Mouse (Mus musculus) forebrain, postnatal 0 days (tissue): ENCODE data around the gene Mettl25. TPM values are rescaled to one million over a fixed set of nuclear protein-coding genes. Genes with fewer than 3 reads are reported as not detected.

Experiments used
- ATAC-seq: fragments of 200-750 bp; cut with Nextera tagmentation; 2 replicates; pipeline ENCODE4 v1.8.0; 2017; ENCODE audit warnings: mild to moderate bottlenecking, moderate library complexity
- DNase-seq: peaks from one replicate; pipeline ENCODE4 v3.0.0-alpha.2; 2015
- H3K27ac ChIP-seq: fragments of 300-500 bp; sonication (generic); 2 replicates; pipeline ENCODE4 v1.5.1; 2014; ENCODE audit warnings: low read depth, mild to moderate bottlenecking, antibody characterized with exemption, low read length, moderate library complexity, mixed read lengths
- H3K27me3 ChIP-seq: fragments of 300-500 bp; sonication (generic); 2 replicates; pipeline ENCODE4 v1.6.1; 2014; ENCODE audit warnings: mild to moderate bottlenecking, low read length, mixed read lengths; ENCODE audit not compliant: insufficient read depth
- H3K36me3 ChIP-seq: fragments of 300-500 bp; sonication (generic); 2 replicates; pipeline ENCODE4 v1.6.1; 2014; ENCODE audit warnings: mild to moderate bottlenecking, moderate library complexity; ENCODE audit not compliant: insufficient read depth
- H3K4me1 ChIP-seq: fragments of 300-500 bp; sonication (generic); 2 replicates; pipeline ENCODE4 v1.6.1; 2014; ENCODE audit warnings: antibody characterized with exemption; ENCODE audit not compliant: insufficient read depth
- H3K4me2 ChIP-seq: fragments of 300-500 bp; sonication (generic); 2 replicates; pipeline ENCODE4 v1.6.1; 2014; ENCODE audit warnings: low read depth, mild to moderate bottlenecking, moderate library complexity
- H3K4me3 ChIP-seq: fragments of 300-500 bp; sonication (generic); 2 replicates; pipeline ENCODE4 v1.5.1; 2014; ENCODE audit warnings: low read depth, low read length, mixed read lengths
- H3K9ac ChIP-seq: fragments of 300-500 bp; sonication (generic); 2 replicates; pipeline ENCODE4 v1.6.1; 2014; ENCODE audit warnings: mild to moderate bottlenecking
- H3K9me3 ChIP-seq: fragments of 300-500 bp; sonication (generic); 2 replicates; pipeline ENCODE4 v1.6.1; 2016; ENCODE audit warnings: low read length
- CTCF ChIP-seq: sonication (generic); IDR thresholded peaks from 2 replicates; pipeline ENCODE4 v1.5.1; 2016; ENCODE audit warnings: antibody characterized with exemption, control low read depth, low read depth
- WGBS: fragments of 180-500 bp; shearing (Covaris S2); extraction: QIAGEN DNeasy Blood & Tissue Kit; methylation state at CpG from one replicate; pipeline ENCODE4 v1.1.7; 2014; 5-methylcytosine and 5-hydroxymethylcytosine counted together
- polyA plus RNA-seq: library from polyadenylated mRNA; unstranded; fragments of >200 nt; fragmentation: Nextera tagmentation; extraction: Ambion mirVana; gene quantifications from 2 replicates; pipeline ENCODE4 v1.2.1, GENCODE M21; 2015
- total RNA-seq: library from RNA; depleted of rRNA; stranded (reverse); fragments of >200 nt; gene quantifications from 2 replicates; pipeline ENCODE4 v1.2.3, GENCODE M21; 2014

The Mettl25 gene
- total and polyA plus RNA-seq, 2 experiments from 2014 or later, result 15.3 to 17.5 TPM

DNA sequence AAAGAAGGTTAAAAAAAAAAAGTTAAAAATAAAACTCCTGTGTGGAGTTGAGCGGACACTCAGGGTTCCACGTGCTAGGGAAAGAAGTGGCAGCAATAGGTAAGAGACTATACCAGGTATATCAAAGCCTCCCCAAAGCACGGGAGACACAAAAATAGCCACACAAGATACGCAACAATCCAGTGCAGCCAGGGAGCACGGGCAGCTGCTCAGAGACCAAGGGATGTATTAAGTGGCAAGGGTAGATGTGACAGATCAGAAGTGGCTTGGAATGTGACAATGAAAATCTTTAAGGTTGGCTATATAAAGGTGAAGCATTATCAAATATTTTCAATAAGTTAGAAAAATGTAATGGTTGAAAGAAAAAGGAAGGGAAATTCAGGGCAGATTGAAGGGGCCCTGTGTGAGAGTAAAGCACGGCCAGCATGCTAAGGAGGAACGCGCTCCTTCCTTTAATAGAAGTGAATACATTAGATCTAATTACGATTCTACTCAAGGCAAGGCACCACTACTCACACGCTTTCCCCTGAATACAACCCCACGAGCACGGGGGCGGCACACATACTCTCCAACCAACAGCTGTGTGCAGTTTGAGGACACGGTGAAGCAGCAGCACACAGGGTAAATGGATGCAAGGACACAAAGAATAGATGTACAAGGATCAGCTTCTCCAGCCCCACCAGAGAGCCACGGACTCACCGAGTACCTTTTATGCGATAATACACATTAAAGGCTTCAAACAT is 52.3 kb downstream of the Mettl25 start:
- Histone ChIP-seq H3K4me1 (no peaks in the 10 kb centered on the region), H3K9ac (no peak overlapping the region), H3K9me3 (no peaks in the 10 kb centered on the region), H3K27ac (peak overlapping the region; percentile 29; the same call in 1 of the 2 replicates), H3K4me3 (no peak overlapping the region), H3K36me3 (no peaks in the 10 kb centered on the region), H3K4me2 (no peak overlapping the region), H3K27me3 (no peaks in the 10 kb centered on the region)
- TF ChIP-seq CTCF, result no peak
- ATAC-seq (peak; percentile 92), DNase-seq (peak; percentile 33)
- WGBS, result 39% methylated on average over 17 of the region's 17 CpGs

DNA sequence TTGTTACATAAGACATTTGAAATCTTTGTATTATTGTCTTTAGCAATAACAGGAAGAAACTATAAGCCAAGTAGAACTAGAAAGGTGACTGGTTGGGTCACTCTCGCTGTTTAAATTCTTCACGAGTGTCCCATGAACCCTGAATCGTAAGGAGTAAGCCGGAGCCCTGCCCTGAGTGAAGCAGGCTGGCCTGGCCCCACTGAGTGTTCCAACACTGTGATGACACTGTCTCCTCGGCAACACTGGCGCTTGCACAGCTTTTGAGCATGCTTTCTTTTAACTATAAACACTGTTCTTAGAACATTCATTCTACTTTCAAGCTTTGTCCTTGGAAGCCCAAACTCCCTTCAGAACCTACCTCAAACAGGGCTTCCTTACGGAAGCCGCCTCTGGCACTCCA is 57.4 kb downstream of the Mettl25 start:
- Histone ChIP-seq H3K4me2 (no peak overlapping the region), H3K4me3 (no peak overlapping the region), H3K9me3 (no peaks in the 10 kb centered on the region), H3K27ac (no peak overlapping the region), H3K36me3 (no peaks in the 10 kb centered on the region), H3K27me3 (no peaks in the 10 kb centered on the region), H3K4me1 (no peaks in the 10 kb centered on the region), H3K9ac (no peak overlapping the region)
- peak; percentile 55; the same call in 1 of the 2 replicates for ATAC-seq
- WGBS, result 83% methylated on average over 8 of the region's 8 CpGs
- no peak for TF ChIP-seq CTCF
- DNase-seq, result no peak

DNA sequence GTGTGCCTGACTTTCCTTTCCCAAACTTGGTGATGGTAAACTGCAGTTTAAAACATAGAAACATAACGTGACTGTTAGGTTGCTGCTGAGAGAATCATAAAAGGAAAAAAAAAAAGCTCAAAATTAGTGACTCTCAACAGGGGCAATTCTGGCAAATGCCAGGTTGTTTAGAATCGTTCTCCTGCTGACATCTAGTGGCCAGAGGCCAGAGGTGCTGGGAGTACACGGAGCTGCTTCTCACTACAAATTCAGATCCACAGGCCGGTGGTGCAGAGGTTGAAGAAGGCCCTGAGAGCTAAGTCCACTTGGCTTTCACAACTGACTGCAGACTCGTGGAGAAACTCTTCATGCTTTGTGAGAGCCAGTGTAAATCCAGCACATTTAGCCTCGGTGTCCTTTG is 66.8 kb downstream of the Mettl25 start:
- 9% methylated on average over 6 of the region's 6 CpGs for WGBS
- Histone ChIP-seq H3K27ac (no peak overlapping the region), H3K4me3 (no peak overlapping the region), H3K27me3 (no peaks in the 10 kb centered on the region), H3K9me3 (no peaks in the 10 kb centered on the region), H3K36me3 (no peaks in the 10 kb centered on the region), H3K4me2 (no peak overlapping the region), H3K4me1 (no peaks in the 10 kb centered on the region), H3K9ac (no peak overlapping the region)
- peak; percentile 86 for TF ChIP-seq CTCF
- ATAC-seq (peak; percentile 93), DNase-seq (peak; percentile 89)

DNA sequence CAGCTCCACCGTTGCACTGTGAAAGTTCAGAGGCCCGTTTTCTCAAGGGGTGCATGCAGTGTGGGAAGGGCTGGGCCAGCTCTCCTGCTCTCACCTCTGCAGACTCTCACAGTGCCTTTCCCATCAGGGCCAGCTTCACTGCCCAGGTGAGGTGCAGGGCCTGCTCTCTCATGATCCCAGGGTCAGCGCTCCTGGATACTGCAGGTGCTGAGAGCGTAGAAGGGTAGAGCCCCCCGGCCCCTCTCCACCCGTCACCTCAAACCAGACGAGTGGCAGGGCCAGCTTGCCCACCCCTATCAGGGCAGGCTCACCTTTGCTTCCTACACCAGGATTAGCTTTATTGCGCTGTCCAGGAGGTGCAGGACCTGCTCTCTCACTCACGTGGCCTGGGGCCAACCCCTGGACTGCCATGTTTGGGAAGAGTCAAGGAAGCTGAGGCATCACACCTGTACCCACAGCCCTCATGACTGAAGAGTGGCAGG is 68.3 kb downstream of the Mettl25 start:
- Histone ChIP-seq H3K4me3 (no peak overlapping the region), H3K27me3 (no peaks in the 10 kb centered on the region), H3K9ac (no peak overlapping the region), H3K36me3 (no peaks in the 10 kb centered on the region), H3K9me3 (no peaks in the 10 kb centered on the region), H3K27ac (no peak overlapping the region), H3K4me1 (no peaks in the 10 kb centered on the region), H3K4me2 (no peak overlapping the region)
- DNase-seq (no peak), ATAC-seq (no peak)
- WGBS, result 90% methylated on average over 9 of the region's 9 CpGs
- TF ChIP-seq CTCF, result no peak

DNA sequence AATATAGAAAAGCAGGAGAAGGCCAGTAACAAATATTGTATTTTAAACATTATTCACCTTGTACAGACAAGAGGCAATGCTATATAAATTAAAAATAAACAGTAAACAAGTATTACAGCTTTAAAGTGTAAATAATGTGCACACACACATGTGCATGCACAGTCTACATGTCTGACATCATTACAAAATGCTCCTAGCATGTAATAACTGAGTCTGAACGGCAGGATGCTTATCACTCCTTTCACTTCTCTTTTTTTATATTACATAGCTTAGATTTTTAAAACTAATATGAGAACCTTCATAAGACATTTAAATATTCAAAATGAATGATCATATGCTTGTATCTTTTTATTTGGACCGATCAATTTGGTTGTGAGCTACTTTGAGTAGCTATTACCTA is 77.2 kb downstream of the Mettl25 start:
- ATAC-seq, result no peak
- TF ChIP-seq CTCF, result no peak
- WGBS, result 89% methylated on average over 2 of the region's 2 CpGs
- no peak for DNase-seq
- Histone ChIP-seq H3K9ac (no peak overlapping the region), H3K36me3 (no peaks in the 10 kb centered on the region), H3K4me3 (no peak overlapping the region), H3K4me2 (no peak overlapping the region), H3K9me3 (no peaks in the 10 kb centered on the region), H3K4me1 (no peaks in the 10 kb centered on the region), H3K27ac (no peak overlapping the region), H3K27me3 (no peaks in the 10 kb centered on the region)

DNA sequence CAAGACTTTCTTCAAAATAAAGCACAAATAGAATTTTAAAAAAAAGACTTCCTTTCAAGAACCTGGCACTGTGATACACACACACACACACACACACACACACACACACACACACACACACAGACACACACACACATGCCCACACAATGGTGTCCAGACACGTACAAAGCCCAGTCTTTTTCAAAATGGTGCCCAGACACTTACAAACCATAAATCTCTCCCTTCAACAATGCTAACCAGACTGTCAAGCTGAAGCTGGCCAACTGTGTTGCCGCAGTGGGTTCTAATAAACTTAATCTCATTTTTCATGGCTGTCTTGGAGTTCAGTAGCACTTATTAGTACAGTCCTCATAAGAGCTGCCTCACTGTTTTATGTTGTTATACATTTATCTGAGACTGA is 80.7 kb downstream of the Mettl25 start:
- no peak for DNase-seq

DNA sequence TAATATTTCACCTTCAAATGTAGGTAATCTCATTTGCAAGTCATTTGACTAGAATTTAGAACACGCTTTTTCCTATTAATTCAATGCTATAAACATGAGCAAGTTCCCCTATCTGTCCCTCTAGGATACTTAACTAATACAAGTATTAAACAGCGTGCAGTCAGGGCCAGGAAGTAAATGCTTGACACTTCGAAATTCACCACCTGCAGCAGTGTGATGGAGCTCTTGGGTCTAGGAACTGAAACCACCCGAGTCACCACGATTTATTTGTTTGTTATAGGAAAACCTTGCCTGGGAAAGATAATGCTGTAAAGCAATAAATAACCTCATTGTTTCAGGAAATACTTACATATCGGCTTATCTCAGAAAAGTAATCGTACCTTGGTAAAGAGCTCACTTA is 81.1 kb downstream of the Mettl25 start:
- no peak overlapping the region for H3K27ac ChIP-seq
- no peaks in the 10 kb centered on the region for H3K9me3 ChIP-seq
- 89% methylated on average over 7 of the region's 7 CpGs for WGBS
- no peaks in the 10 kb centered on the region for H3K27me3 ChIP-seq
- no peaks in the 10 kb centered on the region for H3K36me3 ChIP-seq
- TF ChIP-seq CTCF, result no peak
- H3K4me2 ChIP-seq, result no peak overlapping the region
- H3K4me3 ChIP-seq, result no peak overlapping the region
- H3K4me1 ChIP-seq, result no peaks in the 10 kb centered on the region
- DNase-seq (no peak), ATAC-seq (no peak)
- no peak overlapping the region for H3K9ac ChIP-seq

More for the DNA sequence above, 80.7 kb downstream of the Mettl25 start:
- no peaks in the 10 kb centered on the region for H3K4me1 ChIP-seq
- no peak for ATAC-seq
- H3K9ac ChIP-seq, result no peak overlapping the region
- TF ChIP-seq CTCF, result no peak
- H3K4me3 ChIP-seq, result no peak overlapping the region
- no peaks in the 10 kb centered on the region for H3K27me3 ChIP-seq
- no peaks in the 10 kb centered on the region for H3K9me3 ChIP-seq
- H3K4me2 ChIP-seq, result no peak overlapping the region
- 85% methylated on average over 2 of the region's 2 CpGs for WGBS
- H3K27ac ChIP-seq, result no peak overlapping the region
- H3K36me3 ChIP-seq, result no peaks in the 10 kb centered on the region
